Mouse (Mus musculus) bone marrow, adult 2 months (tissue): ENCODE measurements around the gene Vkorc1. TPM values are rescaled to one million over a fixed set of nuclear protein-coding genes. Genes with fewer than 3 reads are reported as not detected.
"Not testable (repeated sequence)": the region's sequence is repeated elsewhere in the genome, so short reads cannot be mapped to it uniquely, and the experiment has no call there.

Experiments used
- H3K27ac ChIP-seq: fragments of 200-500 bp; 2 replicates; pipeline ENCODE4 v1.5.1; 2012; ENCODE audit warnings: low read depth, mild to moderate bottlenecking, control low read depth, inconsistent platforms, low read length; ENCODE audit not compliant: control insufficient read depth, poor library complexity, insufficient read depth
- H3K4me1 ChIP-seq: fragments of 200-500 bp; 2 replicates; pipeline ENCODE4 v1.6.1; 2011; ENCODE audit warnings: low read length; ENCODE audit not compliant: control insufficient read depth, insufficient read depth
- H3K4me3 ChIP-seq: fragments of 200-500 bp; replicated peaks from 2 replicates; pipeline ENCODE3; 2011; ENCODE audit warnings: mild to moderate bottlenecking, low read depth, low read length, control low read depth; ENCODE audit not compliant: control insufficient read depth
- CTCF ChIP-seq: fragments of 200-500 bp; IDR thresholded peaks from 2 replicates; pipeline ENCODE4 v1.5.1; 2011; ENCODE audit warnings: low read length, control low read depth; ENCODE audit not compliant: control insufficient read depth, insufficient read depth
- POLR2A ChIP-seq: fragments of 200-500 bp; IDR thresholded peaks from 2 replicates; pipeline ENCODE4 v1.6.1; 2011; ENCODE audit warnings: low read depth, mild to moderate bottlenecking, control low read depth, low read length, borderline replicate concordance; ENCODE audit not compliant: control insufficient read depth
- WGBS: fragments of 180-500 bp; shearing (Covaris S2); methylation state at CpG from one replicate; pipeline ENCODE4 v1.1.7; 2018; 5-methylcytosine and 5-hydroxymethylcytosine counted together
- polyA plus RNA-seq: library from polyadenylated mRNA; stranded (reverse); fragments of >200 nt; gene quantifications from 2 replicates; pipeline ENCODE4 v1.2.4, GENCODE M21; 2011; ENCODE audit warnings: low replicate concordance; ENCODE audit not compliant: missing spikeins, insufficient read depth, insufficient read length

Vkorc1 gene
- 15.1 and 22.3 TPM in 2 replicates for polyA plus RNA-seq

GRCm38 (mm10) chr7:127895442-127895841 lies at the start of gene Vkorc1, which contains the start of gene Gm21974:
Gene Vkorc1 (minus strand): TSS chr7:127895617.
Gene Gm21974 (minus strand): TSS chr7:127895454.
- WGBS: under 1% methylated on average over 26 of the region's 26 CpGs
- TF ChIP-seq POLR2A (peak; percentile 72; the same call in 1 of the 2 replicates), CTCF (peak; percentile 43; the same call in 1 of the 2 replicates)
- Histone ChIP-seq H3K27ac (peak within 1 kb of the TSS; percentile 63; the same call in 1 of the 2 replicates), H3K4me1 (peaks cover 1% of the 10 kb centered on the region), H3K4me3 (peak within 1 kb of the TSS; percentile 86)

- Histone ChIP-seq H3K4me3 (no peak overlapping the region), H3K27ac (no peak overlapping the region), H3K4me1 (no peaks in the 10 kb centered on the region)
- TF ChIP-seq POLR2A: no peak
- TF ChIP-seq CTCF: no peak
- WGBS: 48% methylated on average over 23 of the region's 23 CpGs
Measured at GRCm38 (mm10) chr7:127944614-127945013, 49.2 kb upstream of the Vkorc1 start.

GRCm38 (mm10) chr7:127942097-127942496 lies 46.7 kb upstream of the Vkorc1 start:
- 46% methylated on average over 2 of the region's 2 CpGs for WGBS
- H3K4me3 ChIP-seq, H3K27ac ChIP-seq, H3K4me1 ChIP-seq: not testable (repeated sequence)

- no peak for TF ChIP-seq CTCF
- no peak for TF ChIP-seq POLR2A
- 67% methylated on average over 18 of the region's 18 CpGs for WGBS
- no peak overlapping the region for H3K27ac ChIP-seq
- H3K4me3 ChIP-seq: no peak overlapping the region
- H3K4me1 ChIP-seq: no peaks in the 10 kb centered on the region; the same call in none of the 2 replicates
Measured at GRCm38 (mm10) chr7:127936216-127936884, 40.9 kb upstream of the Vkorc1 start.

- TF ChIP-seq POLR2A (no peak), CTCF (no peak)
- under 1% methylated on average over 38 of the region's 38 CpGs for WGBS
- Histone ChIP-seq H3K4me3 (peak overlapping the region; percentile 64), H3K4me1 (no peaks in the 10 kb centered on the region; the same call in none of the 2 replicates), H3K27ac (peak overlapping the region; percentile 8; the same call in 1 of the 2 replicates)
Measured at GRCm38 (mm10) chr7:127935748-127936159, 40.3 kb upstream of the Vkorc1 start.

- TF ChIP-seq POLR2A (no peak; the same call in 1 of the 2 replicates), CTCF (peak; percentile 93)
- WGBS: 5% methylated on average over 32 of the region's 32 CpGs
Measured at GRCm38 (mm10) chr7:127935028-127935722, 39.8 kb upstream of the Vkorc1 start.

GRCm38 (mm10) chr7:127934075-127934474 lies 38.7 kb upstream of the Vkorc1 start:
- TF ChIP-seq CTCF: no peak
- TF ChIP-seq POLR2A: no peak
- Histone ChIP-seq H3K4me3 (no peak overlapping the region), H3K27ac (no peak overlapping the region), H3K4me1 (no peaks in the 10 kb centered on the region; the same call in none of the 2 replicates)
- WGBS: 82% methylated on average over 5 of the region's 5 CpGs

More at GRCm38 (mm10) chr7:127935028-127935722, 39.8 kb upstream of the Vkorc1 start:
- peak overlapping the region; percentile 64 for H3K4me3 ChIP-seq
- H3K27ac ChIP-seq: peak overlapping the region; percentile 37; the same call in 1 of the 2 replicates
- H3K4me1 ChIP-seq: no peaks in the 10 kb centered on the region; the same call in none of the 2 replicates

- no peak for TF ChIP-seq CTCF
- Histone ChIP-seq H3K4me3 (no peak overlapping the region), H3K27ac (no peak overlapping the region), H3K4me1 (no peaks in the 10 kb centered on the region)
- 78% methylated on average over 13 of the region's 13 CpGs for WGBS
Measured at GRCm38 (mm10) chr7:127932273-127933031, 37.0 kb upstream of the Vkorc1 start.
